Mouse (Mus musculus) layer of hippocampus, adult 11-12 months (tissue): ENCODE data around the gene Scube2.

ENCODE experiments used
- DNase-seq: peaks from one replicate; pipeline ENCODE4 v3.0.0; 2022; ENCODE audit warnings: low spot score

Scube2 gene

DNA sequence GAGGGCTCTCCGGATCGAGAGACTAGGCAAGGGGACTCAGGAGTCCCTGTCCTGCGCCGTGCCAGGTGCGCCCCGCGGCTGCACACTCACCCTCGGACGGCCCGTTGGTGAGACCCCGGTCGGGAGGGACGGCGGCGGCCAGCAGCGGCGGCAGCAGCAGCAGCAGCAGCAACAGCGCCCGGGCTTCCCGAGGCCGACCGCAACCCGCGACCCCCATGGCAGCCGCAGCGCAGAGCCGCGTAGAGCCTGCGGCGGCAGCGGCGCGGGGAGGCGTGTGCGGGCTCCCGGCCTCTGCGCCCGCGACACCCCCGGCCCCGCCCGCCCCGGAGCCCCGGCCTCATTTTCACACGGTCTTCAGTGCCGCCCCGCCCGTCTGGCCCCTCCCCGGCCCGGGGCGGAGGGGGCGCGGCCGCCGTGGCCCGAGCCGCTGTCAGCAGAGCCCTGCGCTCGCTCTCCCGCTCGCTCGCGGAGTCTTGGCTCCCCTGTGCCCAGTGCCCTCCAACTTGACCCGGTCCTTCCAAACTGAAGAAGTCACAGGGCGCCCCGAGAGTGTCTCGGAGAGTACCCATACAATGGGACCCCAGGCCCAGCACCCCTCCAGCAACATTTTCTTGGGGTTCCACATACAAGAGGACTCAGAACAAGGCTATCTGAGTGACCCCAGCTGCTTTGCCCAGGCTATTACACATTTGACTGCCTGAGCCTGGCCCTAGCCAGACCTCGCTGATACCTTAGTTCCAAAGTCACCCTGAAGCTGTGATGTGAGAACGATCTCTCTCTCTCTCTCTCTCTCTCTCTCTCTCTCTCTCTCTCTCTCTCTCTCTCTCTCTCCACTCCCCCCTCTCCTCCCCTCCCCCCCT lies at the start of gene Scube2:
Gene Scube2, minus strand, starts transcription at position 310 of the 860 bp plus-strand sequence.
- no peak for DNase-seq

DNA sequence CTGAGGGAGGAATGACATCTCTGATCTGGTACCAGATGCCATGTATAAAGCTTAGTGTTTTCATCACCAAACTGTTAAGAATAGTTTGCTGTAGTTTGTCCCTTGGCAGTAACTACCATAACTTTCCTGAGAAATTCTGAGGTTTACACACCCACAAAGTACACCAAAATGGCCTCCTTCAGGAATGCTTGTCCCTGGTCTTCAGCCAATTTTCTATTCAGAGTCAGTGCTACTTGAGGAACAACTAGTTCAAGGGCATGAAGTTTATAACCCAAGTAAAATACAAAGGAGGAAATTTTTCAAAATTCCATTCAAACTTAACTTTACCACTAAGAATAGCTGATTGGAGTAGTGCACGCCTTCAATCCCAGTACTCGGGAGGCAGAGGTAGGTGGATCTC lies 40.7 kb upstream of the Scube2 start:
- no peak for DNase-seq

DNA sequence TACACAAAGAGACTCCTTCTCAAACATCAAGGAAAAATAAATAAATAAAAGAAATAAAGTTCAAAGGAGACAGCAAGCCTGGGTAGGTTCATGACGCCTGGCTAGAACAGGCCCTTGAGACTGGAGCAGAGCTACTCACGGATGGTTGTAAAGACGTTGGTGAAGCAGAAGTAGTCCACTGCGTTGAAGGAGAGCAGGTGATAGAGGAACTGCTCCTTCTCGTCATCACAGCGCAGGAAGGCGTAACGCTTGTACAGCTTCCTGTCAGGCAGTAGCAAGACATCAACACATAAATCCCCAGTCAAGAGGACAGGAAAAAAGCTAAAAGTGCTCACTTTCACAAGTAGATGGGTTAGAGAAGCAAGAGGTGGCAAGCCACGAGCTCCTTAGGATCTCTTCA lies 35.4 kb upstream of the Scube2 start:
- no peak for DNase-seq

DNA sequence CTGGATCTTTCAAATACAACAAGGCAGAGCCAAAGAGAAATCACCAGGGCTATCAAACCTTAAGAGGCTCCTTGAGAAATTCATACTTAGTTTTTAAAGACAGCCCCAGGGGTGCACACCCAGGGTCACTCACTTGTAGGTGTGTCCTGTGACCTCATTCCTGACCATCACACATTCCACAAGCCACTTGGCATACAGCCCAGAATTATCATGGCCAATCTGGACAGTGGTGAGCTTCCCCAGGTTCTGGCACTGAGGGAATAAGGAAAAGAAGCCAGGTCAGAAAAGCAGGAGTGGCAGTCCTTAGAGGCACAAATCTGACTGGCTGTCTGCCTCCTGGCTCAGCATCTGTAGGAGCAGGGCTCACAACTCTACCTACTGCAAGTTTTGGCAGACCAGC lies 33.4 kb upstream of the Scube2 start:
- no peak for DNase-seq

DNA sequence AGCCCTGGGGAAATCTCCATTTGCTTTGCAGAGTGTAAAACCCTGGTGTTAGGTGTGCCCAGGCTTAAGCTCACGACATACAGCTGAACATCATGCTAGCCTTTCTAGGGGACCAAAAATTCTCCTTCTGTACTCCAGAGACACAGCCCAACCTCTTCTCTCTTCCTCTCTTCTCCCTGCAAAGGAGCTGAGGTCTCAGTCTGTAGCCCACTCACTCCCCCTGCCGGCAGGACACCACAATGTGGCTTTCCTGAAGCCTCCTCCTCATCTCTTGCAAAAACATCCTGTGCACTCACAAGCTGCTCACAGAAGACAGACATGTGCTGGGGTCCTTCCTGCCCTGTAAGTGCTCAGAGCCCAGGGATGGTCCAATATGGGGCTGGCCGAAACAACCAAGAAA lies 27.1 kb upstream of the Scube2 start:
- peak; percentile 79 for DNase-seq

DNA sequence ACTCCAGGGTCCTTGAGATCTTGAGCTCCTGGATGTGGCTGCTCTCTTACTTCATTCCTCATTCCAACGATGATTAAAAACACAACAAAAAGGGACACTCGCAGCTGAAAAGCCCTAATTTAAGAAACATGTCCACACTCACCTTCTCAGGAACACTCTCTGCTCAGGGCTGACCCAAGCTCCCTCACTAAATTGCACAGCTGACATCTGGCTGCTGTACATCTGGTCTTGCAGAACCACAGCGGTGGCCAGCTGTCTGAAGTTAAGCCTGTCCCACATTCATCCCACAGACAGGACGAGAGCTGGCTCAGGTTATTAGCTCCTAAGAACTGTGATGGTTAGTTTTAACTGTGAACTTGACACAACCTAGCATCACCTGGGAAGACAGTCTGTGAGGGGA lies 26.3 kb upstream of the Scube2 start:
- DNase-seq = no peak

DNA sequence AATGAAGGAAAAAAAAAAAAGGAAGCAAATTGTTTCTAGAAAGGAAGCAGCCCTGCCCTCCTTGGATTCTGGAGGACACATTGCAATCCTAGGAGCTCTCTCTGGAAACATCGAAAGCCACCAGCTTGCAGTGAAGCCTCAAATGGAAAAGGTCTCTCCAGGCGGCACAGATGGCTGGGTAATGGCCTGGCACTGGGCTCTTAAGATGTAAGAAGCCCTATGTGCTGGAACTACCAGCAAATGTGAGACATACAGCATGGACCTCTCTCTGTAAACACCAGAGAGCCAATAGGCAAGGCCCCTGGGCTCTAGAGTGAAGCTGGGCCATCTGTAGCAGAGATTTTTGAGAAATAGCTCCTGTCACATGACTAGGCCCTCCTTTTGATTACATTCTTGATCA lies 24.8 kb upstream of the Scube2 start:
- no peak for DNase-seq

DNA sequence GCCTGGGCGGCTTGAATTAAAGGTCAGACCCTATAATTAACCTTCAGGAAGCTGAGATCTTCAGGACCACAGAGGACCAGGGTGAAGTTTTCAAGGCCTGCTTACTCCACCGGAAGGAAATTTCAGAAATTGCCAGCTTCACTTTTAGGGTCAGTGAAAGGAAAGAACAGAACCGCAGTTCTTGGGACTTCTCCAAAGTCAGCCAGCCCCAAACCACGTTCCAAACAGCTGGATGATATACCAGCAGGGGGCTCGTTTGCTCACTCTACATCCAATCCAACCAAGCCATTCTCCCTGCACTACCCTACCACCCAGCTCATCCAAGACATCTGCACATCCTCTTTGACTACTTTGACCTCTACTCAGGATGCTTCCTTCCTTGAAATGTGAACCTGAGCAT lies 23.8 kb upstream of the Scube2 start:
- DNase-seq = no peak

DNA sequence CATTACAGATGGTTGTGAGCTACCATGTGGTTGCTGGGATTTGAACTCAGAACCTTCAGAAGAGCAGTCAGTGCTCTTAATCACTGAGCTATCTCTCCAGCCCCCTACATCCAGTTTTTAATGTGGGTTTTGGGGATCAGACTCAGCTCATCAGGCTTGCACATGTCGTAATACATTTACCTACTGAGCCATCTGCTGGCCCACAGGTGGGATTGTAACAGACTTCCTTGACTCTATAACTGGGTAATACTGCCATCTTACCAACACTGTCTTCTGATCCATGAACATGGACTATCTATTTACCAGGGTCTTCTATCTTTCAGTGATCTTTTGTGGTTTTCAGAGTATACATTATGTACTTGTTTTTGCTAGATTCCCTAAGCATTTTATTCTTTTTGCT lies 20.8 kb upstream of the Scube2 start:
- DNase-seq = no peak

DNA sequence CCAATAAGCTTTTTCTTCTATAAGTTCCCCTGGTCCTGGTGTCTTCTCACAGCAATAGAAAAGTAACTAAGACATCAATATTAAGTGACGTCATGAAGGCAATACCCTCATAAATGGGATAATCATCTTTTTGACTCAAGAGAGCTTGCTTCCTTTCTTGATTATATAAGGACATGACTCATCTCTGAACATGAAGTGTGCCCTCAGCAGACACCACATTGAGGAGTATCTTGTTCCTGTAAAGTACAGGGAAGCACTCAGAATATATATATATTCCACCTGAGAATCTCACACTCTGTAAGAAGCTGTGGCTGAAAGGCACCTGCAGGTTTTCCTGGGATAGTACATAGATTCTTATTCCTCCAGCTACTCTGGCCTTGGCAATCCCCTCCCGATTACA lies 17.1 kb upstream of the Scube2 start:
- no peak for DNase-seq

DNA sequence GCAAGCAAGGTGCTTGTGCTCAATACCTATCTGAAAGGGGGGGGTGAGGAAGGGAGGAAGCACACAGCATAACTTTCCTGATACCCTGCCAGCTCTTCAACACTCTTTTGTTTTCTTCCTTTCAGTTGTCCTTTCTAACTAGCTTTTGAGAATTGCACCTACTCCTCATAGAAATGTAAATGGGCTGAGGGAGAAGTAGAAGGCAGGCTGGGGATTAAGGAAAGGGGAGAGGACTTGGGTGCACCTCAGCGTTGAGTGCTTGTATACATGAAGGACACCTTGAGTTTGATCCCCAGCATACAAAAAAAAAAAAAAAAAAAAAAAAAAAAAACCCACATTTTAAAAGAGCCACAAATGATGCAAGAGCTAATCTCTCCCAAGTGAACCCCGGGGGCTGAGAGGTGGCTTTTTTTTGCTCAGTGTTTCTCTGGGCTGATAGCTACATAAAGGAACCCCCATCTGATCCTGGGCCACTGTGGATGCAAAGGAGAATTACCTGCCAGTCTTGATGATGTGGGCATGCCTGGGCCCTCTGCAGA lies 16.2 kb upstream of the Scube2 start:
- no peak for DNase-seq

DNA sequence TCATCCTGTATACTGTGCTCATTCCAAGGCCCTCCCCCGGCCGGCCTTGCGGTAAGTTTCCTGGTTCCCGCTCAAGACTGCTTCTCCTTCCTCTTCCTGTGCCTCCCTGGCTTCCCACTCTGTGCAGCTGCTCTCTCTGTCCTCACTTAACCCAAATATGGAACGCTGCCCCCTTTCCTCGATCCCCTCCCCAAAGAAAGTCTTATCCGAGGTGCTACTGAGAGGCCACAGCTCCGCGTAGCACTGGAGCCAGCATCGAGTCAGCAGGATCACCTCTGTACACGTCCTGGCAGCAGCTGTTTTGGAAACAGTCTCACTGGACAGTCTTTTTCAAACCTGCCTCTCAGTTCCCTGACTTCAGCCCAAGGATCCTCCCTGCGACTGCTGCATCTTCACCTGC lies 13.7 kb upstream of the Scube2 start:
- no peak for DNase-seq

DNA sequence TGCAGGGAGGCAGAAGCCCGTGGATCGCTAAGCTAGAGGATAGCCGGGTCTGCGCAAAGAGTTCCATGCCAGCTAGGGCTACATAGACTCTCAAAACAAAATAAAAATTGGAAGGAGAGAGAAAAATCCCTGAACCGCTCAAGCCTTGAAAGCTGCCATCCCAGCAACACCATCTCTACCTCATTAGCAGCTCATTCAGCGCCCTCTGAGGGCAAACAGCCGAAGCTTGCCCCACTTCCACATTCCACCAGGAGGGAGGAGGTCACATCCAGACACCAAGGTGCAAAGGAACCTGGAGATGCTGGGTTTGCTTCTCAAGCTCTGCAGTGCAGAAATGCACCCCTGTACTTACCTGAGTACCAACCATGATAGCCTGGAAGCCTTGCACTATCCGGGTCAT lies 10.6 kb upstream of the Scube2 start:
- DNase-seq = no peak

DNA sequence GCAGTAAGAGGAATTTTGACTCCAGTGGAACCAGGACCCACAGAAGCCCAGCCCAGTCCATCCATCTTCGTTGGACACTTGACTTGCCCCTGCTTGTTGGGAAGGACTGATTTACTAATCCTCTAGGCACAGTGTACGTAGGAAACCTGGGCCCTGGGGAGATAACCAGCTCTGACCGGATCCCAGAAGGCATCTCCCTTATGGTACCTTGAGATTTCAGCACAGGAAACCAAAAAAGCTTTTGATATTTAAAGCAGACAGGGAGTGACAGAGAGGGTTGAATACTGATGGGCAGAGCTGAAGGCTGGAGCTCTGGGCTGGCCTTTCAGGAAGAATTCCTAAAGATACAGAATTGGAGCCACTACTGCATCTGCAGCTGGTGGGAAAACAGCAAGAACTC lies 10.1 kb upstream of the Scube2 start:
- no peak for DNase-seq

DNA sequence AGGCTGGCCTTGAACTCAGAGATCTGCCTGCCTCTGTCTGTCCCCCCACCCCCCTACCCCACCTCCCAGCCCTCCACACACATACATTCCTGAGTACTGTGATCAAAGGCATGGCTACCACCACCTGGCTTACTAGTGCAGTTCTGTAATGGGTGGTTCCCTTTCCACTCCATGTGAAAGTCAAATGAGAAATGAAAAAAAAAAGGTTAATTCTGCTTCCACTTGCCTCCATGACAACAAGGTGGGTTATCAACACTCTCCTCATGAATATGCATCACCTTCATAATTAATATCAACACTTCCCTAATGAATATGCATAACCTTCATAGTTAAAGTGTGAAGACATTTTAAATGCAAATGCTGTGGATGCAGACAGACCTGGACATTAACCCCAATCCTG lies 9.6 kb upstream of the Scube2 start:
- no peak for DNase-seq

DNA sequence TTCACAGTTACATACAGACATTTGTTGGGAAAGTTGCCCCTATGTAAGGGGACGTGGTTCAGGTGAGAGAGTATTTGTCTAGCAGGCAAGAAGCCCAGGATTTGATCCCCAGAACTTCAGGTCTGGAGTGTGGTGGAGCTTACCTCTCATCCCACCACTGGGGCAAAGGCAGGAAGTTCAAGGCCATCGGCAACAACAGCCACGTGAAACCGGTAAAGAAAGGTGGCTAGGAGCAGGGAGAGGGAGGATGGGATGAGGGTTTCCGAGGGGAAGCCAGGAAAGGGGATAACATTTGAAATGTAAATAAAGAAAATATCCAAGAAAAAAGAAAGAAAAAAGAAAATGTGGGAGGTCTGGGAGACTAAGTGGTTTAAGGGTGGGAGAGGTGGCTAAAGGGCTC lies 7.7 kb upstream of the Scube2 start:
- DNase-seq = no peak

DNA sequence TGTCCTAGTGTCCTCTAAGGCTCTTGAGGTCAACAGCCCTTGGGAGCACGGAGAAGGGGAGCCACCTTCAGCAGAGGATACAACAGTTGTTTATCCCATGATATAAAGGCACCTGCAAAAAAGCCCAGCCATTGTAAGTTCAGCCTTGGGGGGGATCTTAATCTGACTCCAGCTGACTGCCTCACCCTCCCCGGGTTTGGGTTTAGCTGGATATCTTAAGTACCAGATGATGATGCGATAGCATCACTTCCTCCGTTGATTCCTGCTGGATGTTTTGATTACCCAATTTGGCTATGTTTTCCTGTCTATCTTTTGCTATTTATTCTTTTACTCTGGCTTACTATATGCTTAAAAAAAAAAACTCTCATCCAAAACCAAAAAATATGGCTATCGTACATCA lies 5.8 kb upstream of the Scube2 start:
- DNase-seq = no peak

DNA sequence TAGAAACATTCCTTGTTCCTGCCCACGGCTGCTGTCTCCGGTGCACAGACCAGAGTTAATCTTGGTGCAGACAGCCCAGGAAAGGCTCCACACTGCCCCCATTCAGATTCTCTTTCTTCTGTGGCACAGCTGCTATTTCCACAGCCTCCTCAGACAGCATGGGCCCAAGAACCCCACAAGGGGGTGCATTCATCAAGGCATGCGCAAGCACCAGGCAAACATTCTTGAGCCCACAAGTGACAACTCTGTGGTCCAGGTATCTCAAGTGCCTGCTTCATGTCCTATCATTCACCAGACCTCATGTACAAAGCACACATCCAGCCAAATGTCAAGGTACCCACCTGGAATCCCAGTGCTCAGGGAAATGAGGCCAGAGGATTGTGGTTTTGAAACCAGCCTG lies 3.0 kb upstream of the Scube2 start:
- no peak for DNase-seq

DNA sequence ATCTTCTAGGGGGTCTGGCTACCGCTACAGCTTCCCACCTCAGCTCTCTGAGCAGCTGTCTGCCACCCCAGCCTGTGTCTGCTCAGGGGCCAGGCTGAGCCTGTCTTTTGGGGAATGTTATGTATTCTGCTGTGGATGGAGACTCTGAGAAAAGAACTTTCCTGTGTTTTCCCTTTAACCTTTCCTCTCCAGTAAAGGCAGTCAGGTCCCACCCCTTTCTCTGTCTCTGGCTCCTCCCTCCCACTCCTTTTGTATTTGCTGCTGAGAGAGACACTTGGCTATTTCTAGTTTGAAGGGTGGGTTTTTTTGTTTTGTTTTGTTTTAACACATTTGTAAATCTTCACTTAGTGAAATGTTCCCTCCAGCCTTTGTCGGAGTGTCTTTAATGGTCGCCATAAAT lies 1.2 kb upstream of the Scube2 start:
- DNase-seq = no peak

DNA sequence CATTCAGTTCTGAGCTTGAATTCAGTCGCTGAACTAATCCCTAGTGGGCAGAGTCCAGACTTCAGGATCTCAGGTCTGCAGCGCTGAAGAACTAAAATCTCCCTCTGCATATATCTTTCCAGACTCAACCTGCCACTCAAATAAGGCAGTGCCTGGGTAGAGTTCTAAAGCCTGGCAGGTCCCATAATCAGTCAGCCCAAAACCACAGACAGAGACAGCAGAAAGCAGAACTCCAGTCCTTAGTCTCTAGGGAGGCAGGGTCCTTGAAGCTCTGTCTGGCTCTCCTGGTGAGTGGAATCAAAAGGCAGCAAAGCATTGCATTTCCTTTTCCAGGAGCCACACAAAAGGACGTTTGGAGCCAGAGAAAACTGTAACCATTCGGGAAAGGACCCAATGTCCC lies 1.9 kb downstream of the Scube2 start:
- no peak for DNase-seq

DNA sequence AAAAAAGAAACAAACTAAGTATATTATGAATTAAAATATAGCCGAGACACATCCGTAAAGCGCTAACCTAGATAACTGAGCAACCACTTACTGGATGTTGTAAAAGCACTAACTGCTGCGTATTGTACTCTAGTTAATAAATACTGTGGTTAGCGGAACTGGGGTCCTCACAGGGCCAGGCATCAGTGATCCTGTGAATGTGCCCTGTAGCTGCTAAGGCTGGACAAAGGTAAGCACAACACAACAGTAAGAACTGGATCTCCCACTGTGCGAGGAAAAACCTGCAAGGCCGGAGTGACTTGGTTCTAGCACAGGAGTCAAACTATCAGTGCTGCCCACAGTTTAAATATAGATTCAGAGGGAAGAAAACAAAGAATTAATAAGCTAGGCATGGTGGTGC lies 5.3 kb downstream of the Scube2 start:
- DNase-seq = no peak

DNA sequence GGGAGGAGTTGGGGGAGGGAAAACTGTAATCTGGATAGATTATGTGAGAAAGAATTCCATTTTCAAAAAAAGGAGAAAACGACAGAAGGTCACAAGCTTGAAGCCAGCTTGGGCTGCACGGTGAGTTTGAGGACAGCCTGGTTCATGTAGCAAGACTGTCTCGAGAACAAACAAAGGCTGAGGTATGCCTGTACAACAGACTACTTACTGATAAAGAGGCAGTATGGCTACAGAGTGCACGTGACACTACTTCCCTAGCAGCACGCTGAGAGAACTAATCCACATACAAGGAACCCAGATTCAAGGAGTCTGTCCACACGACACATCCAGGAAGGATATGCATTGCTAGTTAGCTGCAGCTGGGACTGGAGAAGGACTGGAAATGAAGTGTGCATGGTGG lies 6.1 kb downstream of the Scube2 start:
- no peak for DNase-seq

DNA sequence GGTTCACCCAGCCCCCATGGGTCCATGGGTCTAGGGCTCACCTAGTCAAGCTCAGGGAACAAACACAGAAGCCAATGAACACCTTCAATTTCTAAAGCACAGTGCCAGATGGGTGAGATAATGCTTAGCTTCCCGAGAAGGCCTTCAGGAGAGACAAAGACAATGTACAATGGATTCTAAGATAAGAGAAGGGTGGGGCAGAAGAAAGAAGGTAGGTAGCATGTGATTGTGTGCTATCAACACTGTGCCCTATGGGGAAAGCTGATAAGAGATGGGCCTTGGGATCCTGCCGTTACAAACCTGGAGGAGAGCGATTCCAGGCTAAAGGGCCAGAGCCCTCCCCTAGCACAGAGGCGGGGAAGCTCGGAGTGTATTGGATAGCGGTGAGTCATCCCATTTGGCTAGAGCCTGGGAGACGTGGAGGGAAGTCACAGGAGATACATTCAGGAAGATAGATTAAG lies 12.7 kb downstream of the Scube2 start:
- no peak for DNase-seq

DNA sequence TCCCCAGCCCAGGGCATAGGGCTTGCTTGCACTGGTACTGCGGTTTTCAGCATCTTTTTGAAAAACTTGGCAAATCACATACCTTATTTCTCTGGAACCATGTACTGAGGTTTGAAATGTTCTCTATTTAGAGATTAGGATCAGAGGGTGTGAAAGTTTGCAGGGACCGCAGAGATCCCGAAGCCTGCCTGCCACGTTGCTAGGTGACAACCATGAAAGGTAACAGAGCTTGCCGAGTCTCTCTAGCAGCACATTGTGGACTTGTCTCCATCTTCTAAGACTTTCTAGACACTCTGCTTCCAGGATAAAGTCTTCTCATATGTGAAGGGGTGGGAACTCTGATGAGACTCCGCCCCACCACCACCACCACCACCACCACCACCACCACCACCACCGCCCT lies 13.5 kb downstream of the Scube2 start:
- DNase-seq = no peak
